Mouse (Mus musculus): ENCODE measurements around the gene Pik3cd. TPM values are rescaled to one million over a fixed set of nuclear protein-coding genes. Genes with fewer than 3 reads are reported as not detected.
A peak's percentile ranks its signal among the peaks of the same experiment; 100 is the strongest.
"Not testable (repeated sequence)": the region's sequence is repeated elsewhere in the genome, so short reads cannot be mapped to it uniquely, and the experiment has no call there.

The Pik3cd gene
- total RNA-seq, 2 experiments from 2014 or later = 3.8 to 6.5 TPM

DNA sequence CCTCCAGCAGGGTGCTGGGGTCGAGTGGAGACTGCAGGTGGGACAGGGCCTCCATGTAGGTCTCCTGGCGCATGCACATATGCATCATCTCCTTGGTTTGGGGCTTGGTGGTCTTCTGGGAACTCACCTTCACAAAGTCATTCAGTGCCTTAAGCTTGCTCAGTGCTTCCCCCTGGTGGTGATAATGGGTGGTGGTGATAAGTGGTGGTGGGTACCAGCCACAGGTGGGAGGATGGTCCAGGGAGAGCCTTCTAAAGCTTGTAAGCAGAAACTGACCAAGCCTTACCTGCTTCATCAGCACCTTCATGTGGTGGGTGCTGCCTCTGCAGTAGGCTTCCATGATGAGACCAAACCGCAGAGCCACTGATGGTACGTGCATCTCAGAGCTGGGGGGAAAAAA lies 48.1 kb downstream of the Pik3cd start:
- DNase-seq (ENCODE audit: low spot score in 2 of 2) = peak in 1 of 2 experiments; percentile 33

- DNase-seq (ENCODE audit: low spot score in 2 of 2) = peak; percentile 79 to 85
Measured at GRCm38 (mm10) chr4:149650493-149651193, 51.7 kb downstream of the Pik3cd start.

DNA sequence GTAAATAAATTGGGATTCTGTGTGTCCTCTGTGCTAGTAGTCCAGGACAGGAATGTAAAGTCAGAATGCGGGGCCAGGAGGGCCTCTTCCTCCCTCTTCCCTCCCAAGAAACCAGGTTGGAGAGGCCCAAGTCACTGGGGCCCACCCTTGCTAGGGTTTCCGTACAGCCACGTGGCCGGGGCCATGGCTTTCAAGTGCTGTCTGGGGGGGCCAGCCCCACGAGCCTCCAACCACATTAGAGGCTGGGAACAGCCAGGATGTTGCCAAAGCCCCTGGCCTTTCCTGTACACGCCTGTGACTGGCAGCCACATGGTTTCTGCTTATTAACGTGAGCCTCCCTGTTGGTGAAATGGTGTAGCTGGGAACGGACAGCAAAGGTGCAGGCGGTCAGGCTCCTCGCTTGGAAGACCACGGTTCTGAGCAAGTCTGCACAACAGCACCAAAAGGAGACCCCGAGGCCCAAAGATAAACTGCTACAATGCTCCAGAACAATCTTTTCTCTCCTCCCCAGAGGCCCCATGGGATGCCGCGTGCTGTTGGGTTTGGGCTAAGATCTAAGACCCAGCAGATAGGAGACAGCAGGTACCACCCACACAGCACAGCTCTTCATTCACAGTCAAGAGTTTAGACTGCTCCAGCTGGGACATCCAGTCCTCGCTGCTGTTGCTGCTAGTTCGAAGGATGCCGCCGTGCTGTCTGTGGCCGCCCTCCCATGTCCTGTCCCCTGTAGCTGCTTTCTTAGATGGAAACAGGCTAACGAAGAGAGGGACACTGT lies 54.2 kb downstream of the Pik3cd start:
- no peak for DNase-seq (ENCODE audit: low spot score in 2 of 2)

GRCm38 (mm10) chr4:149645761-149646160 lies 56.6 kb downstream of the Pik3cd start:
- no peak for DNase-seq (ENCODE audit: low spot score in 2 of 2)

DNA sequence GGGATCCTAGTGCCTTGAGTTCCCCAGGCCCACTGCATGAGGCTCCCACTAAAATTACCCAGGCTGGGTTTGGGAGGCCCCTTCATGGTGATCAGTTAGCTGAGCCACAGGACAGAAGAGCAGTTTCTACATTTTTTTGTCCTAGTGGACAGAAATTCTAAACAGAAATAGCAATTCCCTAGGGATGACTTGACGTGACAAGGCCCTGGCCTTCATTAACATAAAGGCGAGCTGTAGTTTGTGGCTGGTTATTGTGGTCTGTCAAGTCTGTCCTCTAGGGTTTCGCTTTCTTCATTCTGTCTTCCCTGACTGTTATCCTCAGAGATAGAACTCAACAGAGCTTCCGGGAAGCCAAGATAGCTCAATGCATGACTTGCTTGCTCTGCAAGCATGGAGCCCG lies 60.4 kb downstream of the Pik3cd start:
- no peak for DNase-seq (ENCODE audit: low spot score in 2 of 2)

DNA sequence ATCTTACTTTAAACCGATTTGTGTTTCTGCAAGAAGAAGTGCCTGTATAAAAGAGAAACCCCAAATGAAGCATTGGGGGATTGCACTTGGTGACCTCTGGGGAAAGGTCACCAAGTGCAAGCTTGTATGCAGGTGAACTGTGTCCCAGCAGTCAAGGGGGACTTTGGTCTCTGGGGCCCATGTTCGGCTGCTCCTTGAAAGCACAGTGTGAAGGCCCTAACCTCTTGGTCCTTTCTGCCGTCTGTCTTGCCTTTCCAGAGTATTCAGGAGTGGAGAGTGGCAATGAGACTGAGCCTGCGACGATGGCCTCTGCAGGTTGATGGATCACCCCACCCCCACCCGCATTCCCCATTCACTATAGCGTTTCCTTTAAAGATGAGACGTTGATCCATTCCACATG lies 61.0 kb downstream of the Pik3cd start:
- DNase-seq (ENCODE audit: low spot score in 2 of 2) = no peak

DNA sequence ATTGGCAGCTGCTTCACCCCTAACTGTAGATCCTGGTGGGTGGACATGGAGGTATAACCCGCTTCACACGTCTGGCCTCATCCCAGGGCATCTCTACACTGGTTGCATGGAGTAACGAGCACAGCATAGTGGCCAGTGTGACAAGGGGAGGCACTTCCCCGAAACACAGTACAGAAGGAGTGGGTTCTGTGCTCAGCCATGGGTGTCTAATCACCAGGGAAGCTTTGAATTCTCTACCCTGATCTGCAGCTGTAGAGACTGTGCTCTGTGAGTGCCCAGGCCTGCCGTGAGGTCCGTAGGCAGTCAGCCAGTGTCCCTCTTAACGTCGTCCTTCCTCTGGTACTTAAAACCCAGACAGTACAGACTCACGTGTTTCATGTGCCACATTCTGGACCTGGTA lies 61.5 kb downstream of the Pik3cd start:
- no peak for DNase-seq (ENCODE audit: low spot score in 2 of 2)

DNA sequence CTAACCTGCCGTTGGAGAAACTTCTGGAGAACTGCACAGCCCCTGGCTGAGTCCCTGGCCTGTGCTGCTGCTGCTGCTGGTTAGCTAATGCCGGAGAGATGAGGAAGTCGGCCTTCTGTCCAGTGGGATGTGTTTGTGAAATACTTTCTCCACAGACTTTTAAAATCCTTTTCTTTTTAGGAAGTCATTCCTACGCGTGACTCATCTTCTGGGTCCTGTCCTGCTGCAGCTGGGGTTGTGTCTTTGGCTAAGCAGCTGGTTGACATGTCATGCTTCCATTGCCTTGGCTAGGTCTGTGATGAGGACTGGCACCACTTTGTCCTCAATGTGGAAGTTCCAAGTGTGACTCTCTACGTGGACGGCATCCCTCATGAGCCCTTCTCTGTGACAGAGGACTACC lies 64.4 kb downstream of the Pik3cd start:
- DNase-seq (ENCODE audit: low spot score in 2 of 2) = no peak

- no peak for DNase-seq (ENCODE audit: low spot score in 2 of 2)
Measured at GRCm38 (mm10) chr4:149635915-149636415, 66.4 kb downstream of the Pik3cd start.

DNA sequence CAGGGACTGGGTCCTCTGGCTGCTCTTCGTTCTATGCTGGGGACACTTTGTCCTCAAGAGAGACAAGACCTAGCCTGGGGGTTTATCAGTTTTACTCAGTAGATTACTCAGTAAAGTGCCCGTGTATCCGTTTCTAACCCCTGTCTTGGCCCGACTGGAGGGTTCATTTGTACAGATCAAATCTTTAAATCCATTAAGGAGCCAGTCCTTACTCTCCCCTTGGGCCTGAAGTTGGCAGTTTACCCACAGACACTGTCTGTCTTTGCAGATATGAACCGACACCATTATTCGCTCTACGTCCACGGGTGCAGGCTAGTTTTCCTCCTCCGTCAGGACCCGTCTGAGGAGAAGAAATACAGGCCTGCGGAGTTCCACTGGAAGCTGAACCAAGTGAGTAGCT lies 67.4 kb downstream of the Pik3cd start:
- no peak for DNase-seq (ENCODE audit: low spot score in 2 of 2)

GRCm38 (mm10) chr4:149634157-149634556 lies 68.2 kb downstream of the Pik3cd start:
- DNase-seq (ENCODE audit: low spot score in 2 of 2) = no peak

- DNase-seq (ENCODE audit: low spot score in 2 of 2) = peak in 1 of 2 experiments; percentile 49
Measured at GRCm38 (mm10) chr4:149632670-149633307, 69.6 kb downstream of the Pik3cd start.

DNA sequence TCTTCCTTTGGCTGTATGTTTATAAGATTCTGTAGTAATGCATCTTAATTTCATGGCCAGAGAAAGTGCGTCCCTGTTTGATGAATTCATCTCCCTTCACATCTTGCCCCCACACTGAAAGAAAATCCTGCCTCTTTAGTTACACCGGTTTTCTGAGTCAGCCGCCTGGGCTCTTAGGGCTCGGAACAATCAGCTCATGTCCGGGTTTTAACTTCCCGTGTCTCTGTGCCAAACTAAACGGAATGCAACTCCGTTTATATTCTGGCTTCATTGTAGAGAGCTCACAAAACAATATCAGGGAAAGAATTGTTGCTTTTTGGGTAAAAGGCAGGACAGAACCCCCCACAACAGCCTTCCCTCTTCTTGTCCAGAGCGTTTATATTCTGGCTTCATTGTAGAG lies 73.6 kb downstream of the Pik3cd start:
- no peak for DNase-seq (ENCODE audit: low spot score in 2 of 2)

DNA sequence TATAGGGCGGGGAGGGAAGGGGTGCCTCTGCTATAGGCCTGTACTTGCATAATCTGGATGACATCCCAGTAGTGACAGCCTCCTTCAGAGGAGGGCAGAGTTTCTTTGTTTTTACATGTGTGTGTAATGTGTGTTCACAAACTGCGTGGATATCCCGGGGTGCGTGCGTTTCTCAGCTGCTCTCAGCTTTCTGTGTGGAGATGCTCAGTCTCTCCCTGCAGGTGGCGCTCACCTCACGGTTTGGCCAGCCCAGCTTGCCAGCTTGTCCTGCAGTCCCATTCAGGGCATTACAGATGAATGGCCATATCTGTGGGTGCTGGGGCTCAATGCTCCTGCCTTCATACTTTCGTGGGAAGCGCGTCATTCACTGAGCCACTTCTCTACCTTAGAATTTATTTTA lies 74.0 kb downstream of the Pik3cd start:
- DNase-seq (ENCODE audit: low spot score in 2 of 2) = peak in 1 of 2 experiments; percentile 57

GRCm38 (mm10) chr4:149626809-149627208 lies 75.6 kb downstream of the Pik3cd start:
- DNase-seq (ENCODE audit: low spot score in 2 of 2) = no peak

DNA sequence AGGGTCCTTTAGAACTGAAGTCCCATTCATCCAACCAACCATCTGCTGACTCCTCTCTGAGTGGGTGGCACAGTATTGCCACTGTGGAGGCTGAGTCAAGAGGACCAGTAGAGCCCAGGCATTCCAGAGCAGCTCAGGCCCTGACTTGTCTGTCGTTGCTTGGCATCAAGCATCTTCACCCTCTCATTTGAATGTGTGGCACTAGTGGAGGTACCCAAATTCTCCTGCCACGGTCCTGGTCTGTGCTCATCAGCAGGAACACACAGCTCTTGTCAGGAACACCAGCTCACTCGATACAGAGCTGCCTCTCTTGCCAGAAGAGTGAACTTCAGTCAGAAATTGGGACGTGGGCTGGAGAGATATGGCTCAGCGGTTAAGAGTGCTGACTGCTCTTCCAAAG lies 78.7 kb downstream of the Pik3cd start:
- DNase-seq (ENCODE audit: low spot score in 2 of 2) = no peak

GRCm38 (mm10) chr4:149621286-149621685 lies 81.1 kb downstream of the Pik3cd start:
- no peak for DNase-seq (ENCODE audit: low spot score in 2 of 2)

GRCm38 (mm10) chr4:149619988-149620387 lies 82.4 kb downstream of the Pik3cd start:
- DNase-seq (ENCODE audit: low spot score in 2 of 2) = no peak

GRCm38 (mm10) chr4:149616999-149617398 lies 85.4 kb downstream of the Pik3cd start:
- DNase-seq (ENCODE audit: low spot score in 2 of 2) = not testable (repeated sequence)

- DNase-seq (ENCODE audit: low spot score in 2 of 2) = no peak
Measured at GRCm38 (mm10) chr4:149614869-149615268, 87.5 kb downstream of the Pik3cd start.

DNA sequence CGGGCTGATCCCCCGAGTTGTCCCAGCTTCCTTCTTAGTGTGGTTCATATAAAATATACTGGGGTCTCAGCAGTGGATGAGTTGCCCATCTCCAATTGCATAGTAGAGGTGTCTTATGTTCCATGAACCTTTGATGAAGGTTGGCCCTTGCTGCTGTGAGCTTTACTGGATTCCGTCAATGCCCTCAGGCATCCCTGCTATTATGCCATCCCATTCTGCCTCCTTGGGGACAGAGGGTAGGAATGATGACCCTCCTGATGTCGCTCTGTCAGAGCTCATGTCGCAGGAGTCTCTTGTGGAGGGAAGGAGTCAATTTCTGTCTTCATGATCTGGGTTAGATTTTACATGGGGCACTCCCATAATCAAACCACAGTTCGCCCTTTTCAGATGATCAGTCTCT lies 88.9 kb downstream of the Pik3cd start:
- DNase-seq (ENCODE audit: low spot score in 2 of 2) = not testable (repeated sequence)
